Mouse (Mus musculus) retina, embryonic 14.5 days (tissue): ENCODE data around the gene Exosc3.
"Not testable (repeated sequence)": the region's sequence is repeated elsewhere in the genome, so short reads cannot be mapped to it uniquely, and the experiment has no call there.

Experiments
- DNase-seq: peaks from one replicate; pipeline ENCODE4 v3.0.0-alpha.2; 2015; ENCODE audit warnings: low spot score

The Exosc3 gene

GRCm38 (mm10) chr4:45342286-45343155, at the start of gene Exosc3:
TSS of gene Exosc3 (minus strand) at chr4:45342732.
- DNase-seq = peak; percentile 57

GRCm38 (mm10) chr4:45392099-45392498, 49.6 kb upstream of the Exosc3 start:
- no peak for DNase-seq

- not testable (repeated sequence) for DNase-seq
These were observed 44.8 kb upstream of the Exosc3 start for GRCm38 (mm10) chr4:45387296-45387695.

GRCm38 (mm10) chr4:45382133-45382532, 39.6 kb upstream of the Exosc3 start:
- DNase-seq = not testable (repeated sequence)

- not testable (repeated sequence) for DNase-seq
These were observed 38.5 kb upstream of the Exosc3 start for GRCm38 (mm10) chr4:45380903-45381580.

GRCm38 (mm10) chr4:45376573-45376972, 34.0 kb upstream of the Exosc3 start:
- no peak for DNase-seq

- DNase-seq = no peak
These were observed 32.3 kb upstream of the Exosc3 start for GRCm38 (mm10) chr4:45374879-45375278.

- no peak for DNase-seq
These were observed 28.7 kb upstream of the Exosc3 start for GRCm38 (mm10) chr4:45371261-45371660.

- no peak for DNase-seq
These were observed 14.1 kb upstream of the Exosc3 start for GRCm38 (mm10) chr4:45356653-45357052.

GRCm38 (mm10) chr4:45341669-45342249, 773 bp downstream of the Exosc3 start, which contains the start of gene Dcaf10:
TSS of gene Dcaf10 (plus strand) at chr4:45342101.
- DNase-seq = peak; percentile 95

- no peak for DNase-seq
These were observed 1.3 kb downstream of the Exosc3 start for GRCm38 (mm10) chr4:45341226-45341625.

GRCm38 (mm10) chr4:45332466-45332865, 10.1 kb downstream of the Exosc3 start:
- DNase-seq = no peak

GRCm38 (mm10) chr4:45331139-45331538, 11.4 kb downstream of the Exosc3 start:
- DNase-seq = no peak

- peak; percentile 86 for DNase-seq
These were observed 22.2 kb downstream of the Exosc3 start for GRCm38 (mm10) chr4:45320159-45320816.

GRCm38 (mm10) chr4:45311056-45311455, 31.5 kb downstream of the Exosc3 start:
- DNase-seq = no peak

- DNase-seq = no peak
These were observed 33.9 kb downstream of the Exosc3 start for GRCm38 (mm10) chr4:45308606-45309005.

- peak; percentile 68 for DNase-seq
These were observed 34.5 kb downstream of the Exosc3 start for GRCm38 (mm10) chr4:45308046-45308445.

GRCm38 (mm10) chr4:45305536-45305935, 37.0 kb downstream of the Exosc3 start:
- no peak for DNase-seq

GRCm38 (mm10) chr4:45296662-45297564, 45.6 kb downstream of the Exosc3 start, which contains the start of gene Trmt10b:
TSS of gene Trmt10b (plus strand) at chr4:45297127.
- DNase-seq = peak; percentile 85

- DNase-seq = no peak
These were observed 54.6 kb downstream of the Exosc3 start for GRCm38 (mm10) chr4:45287906-45288305.

GRCm38 (mm10) chr4:45286318-45286717, 56.2 kb downstream of the Exosc3 start:
- DNase-seq = peak; percentile 40
